Mouse (Mus musculus): ENCODE measurements around the gene Skint7.
"Not testable (repeated sequence)": the region's sequence is repeated elsewhere in the genome, so short reads cannot be mapped to it uniquely, and the experiment has no call there.

The Skint7 gene

DNA sequence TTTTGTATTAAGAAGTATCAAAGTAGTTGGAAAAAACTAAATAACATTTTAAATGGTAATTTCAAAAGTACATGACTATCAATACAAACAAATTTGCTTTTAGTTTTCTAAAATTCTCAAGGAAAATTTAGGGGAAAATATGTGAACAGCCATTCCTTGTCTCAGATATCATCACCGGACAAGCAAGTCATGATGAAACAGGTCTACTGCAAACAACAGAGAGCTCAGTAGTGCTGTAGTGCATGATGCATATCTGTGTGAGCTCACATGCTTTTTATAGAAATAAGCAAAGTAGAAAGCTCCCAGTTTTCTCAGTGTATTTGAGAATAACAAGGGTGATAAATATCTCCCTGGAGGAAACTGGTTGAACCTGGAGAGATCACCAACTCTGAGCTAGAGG, at the start of gene Skint7:
TSS of gene Skint7 (plus strand) at position 301 of the 400 bp plus-strand sequence.
- no peak for DNase-seq

DNA sequence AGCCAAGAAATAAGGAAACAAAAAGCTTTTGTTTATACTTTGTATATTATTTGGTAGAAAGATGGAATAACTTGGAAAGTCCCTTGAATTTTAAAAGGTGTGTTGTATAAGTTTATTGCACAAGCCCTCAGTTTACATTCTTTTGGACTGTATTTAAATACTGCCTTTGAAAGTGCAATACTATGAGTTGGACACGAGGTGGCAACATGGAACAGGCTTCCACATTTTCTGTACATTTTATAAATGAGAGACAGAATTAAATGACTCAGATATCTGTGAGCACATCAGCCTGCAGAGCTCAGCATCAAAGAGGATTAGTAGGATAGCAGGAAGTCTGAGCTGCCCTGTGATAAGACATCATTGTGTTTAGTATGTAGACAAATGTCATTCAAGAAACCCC, 11.4 kb upstream of the Skint7 start:
- DNase-seq: no peak

DNA sequence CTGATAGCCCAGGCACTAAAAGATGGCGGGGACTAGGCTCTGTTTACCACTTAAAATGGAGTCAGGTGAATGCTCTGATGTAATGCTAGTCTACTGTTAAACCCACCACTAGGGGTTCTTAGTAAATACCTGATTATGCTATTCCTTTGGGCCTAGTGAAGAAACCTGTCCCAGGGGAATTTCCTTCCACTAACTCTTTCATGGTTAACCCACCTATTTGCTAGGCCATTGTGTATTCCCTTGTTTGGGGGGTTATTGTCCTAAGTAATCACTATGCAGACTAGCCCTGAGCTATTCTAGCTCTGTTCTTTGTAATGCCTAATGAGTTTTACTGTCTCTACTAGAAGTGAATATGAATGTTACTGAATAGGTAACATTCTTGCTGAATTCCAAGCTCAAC, 9.5 kb upstream of the Skint7 start:
- not testable (repeated sequence) for DNase-seq

DNA sequence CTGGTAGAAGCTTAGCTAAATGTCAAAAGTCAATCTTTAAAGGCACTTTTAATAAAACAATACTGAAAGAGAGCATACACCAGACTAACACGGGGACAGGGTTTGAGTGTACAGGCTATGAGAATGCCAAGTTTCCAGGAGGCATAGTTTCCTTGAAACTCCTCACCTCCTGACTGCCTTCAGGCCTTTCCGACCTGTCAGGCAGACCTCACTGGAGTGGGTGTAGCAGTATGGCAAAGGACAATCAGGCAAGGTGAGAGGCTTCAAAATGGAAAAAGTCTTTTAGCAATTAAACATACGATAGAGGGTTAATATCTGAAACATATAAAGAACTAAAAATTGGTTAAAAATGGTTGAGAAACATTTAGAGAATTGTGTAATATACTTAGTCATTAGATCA, 9.1 kb upstream of the Skint7 start:
- DNase-seq: no peak

DNA sequence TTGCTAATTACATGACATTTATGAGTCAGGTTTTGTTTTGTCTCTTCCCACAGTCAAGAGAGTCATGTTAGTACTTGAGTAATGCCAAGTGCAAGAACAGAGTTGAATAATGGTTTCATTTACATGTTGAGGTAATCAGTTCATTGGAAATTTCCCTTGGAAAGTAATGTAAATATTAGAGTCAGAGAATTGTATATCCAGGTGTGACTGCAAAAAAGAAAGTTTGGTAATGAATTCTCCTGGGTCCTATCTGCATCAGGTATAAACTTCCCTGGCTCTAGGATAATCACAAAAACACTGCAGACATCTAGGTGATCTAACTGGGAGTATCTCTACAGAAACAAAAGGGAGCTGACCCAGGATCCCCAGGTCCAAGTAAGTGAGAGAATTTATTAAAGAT, 33.2 kb downstream of the Skint7 start, which contains the start of gene Skint1:
TSS of gene Skint1 (plus strand) at position 301 of the 400 bp plus-strand sequence.
- DNase-seq: no peak
